Mouse (Mus musculus): ENCODE measurements at regions not wholly inside any gene's neighbourhood (a gene's known extent, or its start where the extent isn't known, plus 50 kb on each side); places are given as distances from the start of the nearest gene placed in this dataset.

GRCm38 (mm10) chr5:111578977-111579727 lies 154.6 kb upstream of the Gm26897 start:
- TF ChIP-seq ZNF384 (IDR thresholded peaks at IDR 0.05; ENCODE audit: low read depth, low read length) = no peak
- no peak for TF ChIP-seq MAFK (IDR thresholded peaks at IDR 0.05; ENCODE audit: insufficient read depth, low read depth, low read length)
- TF ChIP-seq HCFC1 (IDR thresholded peaks at IDR 0.05; ENCODE audit: borderline replicate concordance, insufficient read depth, low read length) = no peak
- no peak for TF ChIP-seq ZC3H11A (IDR thresholded peaks at IDR 0.05; ENCODE audit: borderline replicate concordance, low read depth, low read length)
- TF ChIP-seq CHD2 (IDR thresholded peaks at IDR 0.05; ENCODE audit: low read depth, low read length) = no peak
- Histone ChIP-seq H3K4me1 (ENCODE audit: control insufficient read depth in 2 of 2, insufficient read depth in 2 of 2, low read length in 2 of 2, poor library complexity in 1 of 2) (peaks cover 8 to 36% of the 10 kb centered on the region in 2 experiments; a peak in 3 of 4 replicates), H3K4me3 (ENCODE audit: insufficient read depth in 1 of 2, low read depth in 1 of 2, low read length in 2 of 2, poor library complexity in 1 of 2, severe bottlenecking in 1 of 2) (no peak overlapping the region), H3K9ac (ENCODE audit: insufficient read depth, low read depth, low read length, poor library complexity, severe bottlenecking) (no peak overlapping the region), H3K36me3 (ENCODE audit: control insufficient read depth, insufficient read depth, low read length, poor library complexity, severe bottlenecking) (no peaks in the 10 kb centered on the region), H3K9me3 (ENCODE audit: control insufficient read depth, insufficient read depth, low read depth, low read length) (no peaks in the 10 kb centered on the region), H3K27ac (ENCODE audit: insufficient read depth, low read depth, low read length, poor library complexity, severe bottlenecking) (no peak overlapping the region)
- in situ Hi-C loops (cut with MboI; ENCODE audit: low sequenced_read_pairs in 2 of 2, unreplicated experiment in 2 of 2) = no loop called here
- DNase-seq (ENCODE audit: low read depth, low spot score) = no peak

- in situ Hi-C loops (cut with MboI; ENCODE audit: low sequenced_read_pairs in 2 of 2, unreplicated experiment in 2 of 2) = no loop called here
- TF ChIP-seq CHD2 (IDR thresholded peaks at IDR 0.05; ENCODE audit: low read depth, low read length) (no peak), ZNF384 (IDR thresholded peaks at IDR 0.05; ENCODE audit: low read depth, low read length) (no peak), HCFC1 (IDR thresholded peaks at IDR 0.05; ENCODE audit: borderline replicate concordance, insufficient read depth, low read length) (no peak), MAFK (IDR thresholded peaks at IDR 0.05; ENCODE audit: insufficient read depth, low read depth, low read length) (no peak), ZC3H11A (IDR thresholded peaks at IDR 0.05; ENCODE audit: borderline replicate concordance, low read depth, low read length) (no peak)
These were observed 152.6 kb upstream of the Gm26897 start for GRCm38 (mm10) chr5:111580870-111581771.

GRCm38 (mm10) chr5:111582004-111582403 lies 151.7 kb upstream of the Gm26897 start:
- peaks cover 5 to 25% of the 10 kb centered on the region in 2 experiments; a peak in 3 of 4 replicates for H3K4me1 ChIP-seq (ENCODE audit: control insufficient read depth in 2 of 2, insufficient read depth in 2 of 2, low read length in 2 of 2, poor library complexity in 1 of 2)
- DNase-seq (ENCODE audit: low read depth, low spot score) = no peak
- no peaks in the 10 kb centered on the region for H3K36me3 ChIP-seq (ENCODE audit: control insufficient read depth, insufficient read depth, low read length, poor library complexity, severe bottlenecking)
- no peak overlapping the region for H3K4me3 ChIP-seq (ENCODE audit: insufficient read depth in 1 of 2, low read depth in 1 of 2, low read length in 2 of 2, poor library complexity in 1 of 2, severe bottlenecking in 1 of 2)
- TF ChIP-seq MAFK (IDR thresholded peaks at IDR 0.05; ENCODE audit: insufficient read depth, low read depth, low read length) = no peak
- TF ChIP-seq CHD2 (IDR thresholded peaks at IDR 0.05; ENCODE audit: low read depth, low read length) = no peak
- TF ChIP-seq HCFC1 (IDR thresholded peaks at IDR 0.05; ENCODE audit: borderline replicate concordance, insufficient read depth, low read length) = no peak
- no peak for TF ChIP-seq ZC3H11A (IDR thresholded peaks at IDR 0.05; ENCODE audit: borderline replicate concordance, low read depth, low read length)
- no peak for TF ChIP-seq ZNF384 (IDR thresholded peaks at IDR 0.05; ENCODE audit: low read depth, low read length)
- no peaks in the 10 kb centered on the region for H3K9me3 ChIP-seq (ENCODE audit: control insufficient read depth, insufficient read depth, low read depth, low read length)
- in situ Hi-C loops (cut with MboI; ENCODE audit: low sequenced_read_pairs in 2 of 2, unreplicated experiment in 2 of 2) = no loop called here
- no peak overlapping the region for H3K9ac ChIP-seq (ENCODE audit: insufficient read depth, low read depth, low read length, poor library complexity, severe bottlenecking)
- no peak overlapping the region for H3K27ac ChIP-seq (ENCODE audit: insufficient read depth, low read depth, low read length, poor library complexity, severe bottlenecking)

More at GRCm38 (mm10) chr5:111580870-111581771, 152.6 kb upstream of the Gm26897 start:
- Histone ChIP-seq H3K4me1 (ENCODE audit: control insufficient read depth in 2 of 2, insufficient read depth in 2 of 2, low read length in 2 of 2, poor library complexity in 1 of 2) (peaks cover 5 to 28% of the 10 kb centered on the region in 2 experiments; a peak in 3 of 4 replicates), H3K4me3 (ENCODE audit: insufficient read depth in 1 of 2, low read depth in 1 of 2, low read length in 2 of 2, poor library complexity in 1 of 2, severe bottlenecking in 1 of 2) (no peak overlapping the region), H3K9ac (ENCODE audit: insufficient read depth, low read depth, low read length, poor library complexity, severe bottlenecking) (no peak overlapping the region), H3K27ac (ENCODE audit: insufficient read depth, low read depth, low read length, poor library complexity, severe bottlenecking) (no peak overlapping the region), H3K9me3 (ENCODE audit: control insufficient read depth, insufficient read depth, low read depth, low read length) (no peaks in the 10 kb centered on the region), H3K36me3 (ENCODE audit: control insufficient read depth, insufficient read depth, low read length, poor library complexity, severe bottlenecking) (no peaks in the 10 kb centered on the region)
- no peak for DNase-seq (ENCODE audit: low read depth, low spot score)

GRCm38 (mm10) chr5:111590619-111591081 lies 143.1 kb upstream of the Gm26897 start:
- DNase-seq (ENCODE audit: low read depth, low spot score) = no peak
- no peaks in the 10 kb centered on the region for H3K9me3 ChIP-seq (ENCODE audit: control insufficient read depth, insufficient read depth, low read depth, low read length)
- in situ Hi-C loops (cut with MboI; ENCODE audit: low sequenced_read_pairs in 2 of 2, unreplicated experiment in 2 of 2) = no loop called here
- H3K4me1 ChIP-seq (ENCODE audit: control insufficient read depth in 2 of 2, insufficient read depth in 2 of 2, low read length in 2 of 2, poor library complexity in 1 of 2) = peaks cover 0 to 7% of the 10 kb centered on the region in 2 experiments; a peak in 1 of 4 replicates
- TF ChIP-seq ZC3H11A (IDR thresholded peaks at IDR 0.05; ENCODE audit: borderline replicate concordance, low read depth, low read length) = no peak
- H3K27ac ChIP-seq (ENCODE audit: insufficient read depth, low read depth, low read length, poor library complexity, severe bottlenecking) = no peak overlapping the region
- no peaks in the 10 kb centered on the region for H3K36me3 ChIP-seq (ENCODE audit: control insufficient read depth, insufficient read depth, low read length, poor library complexity, severe bottlenecking)
- H3K4me3 ChIP-seq (ENCODE audit: insufficient read depth in 1 of 2, low read depth in 1 of 2, low read length in 2 of 2, poor library complexity in 1 of 2, severe bottlenecking in 1 of 2) = no peak overlapping the region
- no peak overlapping the region; the same call in 1 of the 2 replicates for H3K9ac ChIP-seq (ENCODE audit: insufficient read depth, low read depth, low read length, poor library complexity, severe bottlenecking)

Measured in ES-E14 (cell line).